Mouse (Mus musculus) mesoderm, embryonic 11.5 days (tissue): ENCODE measurements at regions not wholly inside any gene's neighbourhood (a gene's known extent, or its start where the extent isn't known, plus 50 kb on each side); places are given as distances from the start of the nearest gene placed in this dataset.
"Not testable (repeated sequence)": the region's sequence is repeated elsewhere in the genome, so short reads cannot be mapped to it uniquely, and the experiment has no call there.

Experiments used
- DNase-seq: peaks from one replicate; pipeline ENCODE4 v3.0.0-alpha.2; 2012; ENCODE audit warnings: low read depth, low spot score

DNA sequence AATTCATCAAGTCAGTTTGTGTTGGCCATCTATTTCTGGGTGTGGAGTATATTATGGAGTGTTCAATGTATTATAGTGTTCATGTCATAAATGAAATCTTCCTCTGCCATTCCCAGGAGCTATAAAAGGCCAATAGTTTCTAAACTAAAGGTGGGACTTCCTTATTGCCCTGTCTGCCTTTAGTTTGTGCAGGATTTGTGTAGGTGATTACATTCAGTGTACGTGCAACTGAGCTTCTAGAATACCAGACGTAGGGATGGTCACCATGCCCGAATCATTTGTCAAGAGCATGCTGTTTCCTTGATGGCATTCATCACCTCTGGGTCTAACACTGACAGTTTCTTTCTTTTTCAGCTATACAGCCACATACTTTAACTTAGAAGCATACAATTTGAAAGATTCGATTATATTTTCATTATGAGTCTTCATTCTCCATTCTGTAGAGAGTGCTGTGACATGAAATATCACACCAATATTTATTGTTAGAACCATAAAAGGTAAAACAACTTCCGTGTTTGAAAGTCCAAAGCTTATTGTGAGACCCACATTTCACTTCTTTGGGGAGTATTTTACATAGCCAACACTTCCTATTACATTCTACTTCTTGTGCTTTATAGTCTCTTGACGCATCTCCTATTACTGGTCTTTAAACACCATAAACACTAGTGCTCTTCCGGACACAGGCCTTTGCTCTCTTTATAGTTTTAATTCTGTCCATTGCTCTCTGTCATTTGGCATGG is 494.1 kb upstream of the Klf6 start:
- no peak for DNase-seq

DNA sequence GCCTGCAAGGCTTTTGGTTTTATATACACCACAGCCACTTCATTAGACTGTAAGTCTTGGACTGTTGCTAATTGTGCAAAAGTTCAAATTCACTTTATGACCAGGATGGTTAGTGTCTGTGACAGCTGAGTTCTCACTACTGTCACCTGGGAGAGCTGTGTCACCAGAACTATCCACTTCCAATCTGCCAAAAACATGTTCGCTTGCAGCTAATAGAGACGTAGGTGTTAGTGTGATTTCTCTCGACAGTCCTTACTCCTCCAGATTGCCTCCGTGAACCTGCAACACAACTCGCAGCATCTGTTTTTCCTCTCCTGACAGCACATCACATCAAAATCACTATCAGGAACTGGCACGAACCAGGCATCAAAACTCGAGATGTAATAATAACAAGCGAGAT is 491.3 kb upstream of the Klf6 start:
- DNase-seq, result no peak

DNA sequence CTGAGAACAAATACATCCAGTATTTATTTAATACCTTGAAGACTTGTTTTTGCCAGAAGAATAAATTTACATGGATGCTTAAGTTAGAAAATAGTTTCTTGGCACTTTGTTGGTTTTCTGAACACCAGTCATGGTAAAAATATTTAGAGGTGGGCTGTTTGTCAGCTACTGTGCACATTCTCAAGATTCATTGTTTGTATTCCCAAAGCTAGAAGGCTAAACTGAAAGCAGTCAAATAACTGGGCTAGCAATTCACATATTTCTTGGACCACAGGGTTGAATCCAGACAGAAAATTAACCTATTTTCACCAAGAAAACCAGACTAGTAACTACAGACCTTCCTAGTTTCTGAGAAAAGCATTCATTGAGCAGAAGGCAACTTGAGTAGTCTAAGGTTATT is 488.1 kb upstream of the Klf6 start:
- no peak for DNase-seq

DNA sequence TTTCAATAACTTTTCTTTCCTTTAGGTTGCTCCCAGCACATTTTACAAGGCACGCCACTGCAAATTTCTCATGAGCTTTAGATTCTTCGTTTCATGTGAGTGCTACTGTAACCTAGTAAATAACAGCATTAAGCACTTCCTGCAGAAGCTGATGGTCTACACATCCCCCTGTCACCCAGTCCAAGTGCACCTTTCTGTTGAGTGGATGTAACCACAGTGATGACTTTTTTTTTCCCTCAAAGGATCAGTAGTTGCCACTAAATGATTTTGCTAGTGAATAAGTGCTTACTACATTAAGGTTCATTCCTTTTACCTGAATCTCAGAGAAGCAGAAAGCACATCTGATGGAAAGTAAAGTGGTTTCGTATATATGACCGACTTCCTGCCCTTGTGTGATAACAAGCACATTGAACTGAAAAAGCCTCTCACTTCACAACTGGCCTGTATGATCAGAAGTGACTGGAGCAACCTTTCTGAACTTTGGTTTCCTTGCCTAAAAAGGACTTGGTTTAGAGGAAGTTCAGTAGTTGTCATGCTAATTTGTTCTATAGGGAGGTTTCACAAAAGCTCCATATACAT is 453.0 kb upstream of the Klf6 start:
- DNase-seq, result no peak

DNA sequence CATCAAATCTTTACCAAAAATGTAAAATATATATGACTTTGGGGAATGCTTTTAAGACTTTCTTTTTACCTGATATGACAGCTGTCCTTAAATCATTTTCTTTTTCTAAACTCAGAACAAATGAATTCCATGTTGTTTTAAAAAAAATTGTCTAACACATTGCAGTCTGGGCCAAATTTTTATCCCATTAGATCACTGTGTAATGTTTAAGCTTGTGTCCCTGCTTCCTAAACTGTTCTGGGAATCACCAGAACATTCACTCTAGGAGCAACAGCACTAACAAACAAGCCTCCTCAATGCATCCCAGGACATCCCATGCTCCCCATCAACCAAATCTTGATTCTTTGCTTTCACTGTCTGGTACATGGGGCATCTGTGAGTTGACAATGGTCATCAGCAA is 449.2 kb upstream of the Klf6 start:
- DNase-seq, result no peak

DNA sequence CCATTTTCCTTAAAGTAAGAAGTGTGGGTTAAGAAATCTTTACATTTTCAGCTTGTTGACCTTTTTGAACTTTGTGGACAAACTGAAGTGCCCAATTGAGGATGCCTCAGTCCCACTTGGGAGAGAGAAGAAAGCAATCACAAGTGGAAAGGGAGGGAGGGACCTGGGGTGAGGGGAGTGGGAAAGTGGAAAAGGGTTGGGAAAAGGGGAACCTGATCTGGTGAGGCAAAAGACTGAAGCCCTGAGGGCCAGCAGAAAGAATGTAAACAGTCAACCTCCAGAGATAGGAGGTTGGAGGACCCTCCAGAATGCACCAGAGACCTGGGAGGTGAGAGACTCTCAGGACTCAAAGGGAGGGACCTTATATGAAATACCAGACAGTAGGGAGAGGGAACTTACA is 448.3 kb upstream of the Klf6 start:
- not testable (repeated sequence) for DNase-seq

DNA sequence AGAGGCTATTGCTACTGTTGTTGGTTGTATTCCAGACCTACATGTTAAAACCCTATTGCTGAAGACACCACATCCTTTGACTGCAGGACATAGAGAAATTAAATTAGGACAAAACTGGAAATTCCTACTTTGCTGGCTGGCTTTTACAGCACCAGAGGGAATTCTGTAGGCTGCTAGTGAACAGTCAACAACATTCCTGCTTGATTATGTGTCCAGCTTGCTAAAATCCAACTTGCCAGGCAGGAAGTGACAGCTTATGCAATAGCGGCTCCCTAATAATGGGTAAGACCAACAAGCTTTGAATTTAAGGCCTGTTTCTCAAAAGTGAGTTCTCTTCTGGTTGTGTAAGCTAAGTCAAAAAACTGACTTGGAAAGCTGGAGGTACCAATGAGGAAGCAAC is 437.2 kb upstream of the Klf6 start:
- no peak for DNase-seq

DNA sequence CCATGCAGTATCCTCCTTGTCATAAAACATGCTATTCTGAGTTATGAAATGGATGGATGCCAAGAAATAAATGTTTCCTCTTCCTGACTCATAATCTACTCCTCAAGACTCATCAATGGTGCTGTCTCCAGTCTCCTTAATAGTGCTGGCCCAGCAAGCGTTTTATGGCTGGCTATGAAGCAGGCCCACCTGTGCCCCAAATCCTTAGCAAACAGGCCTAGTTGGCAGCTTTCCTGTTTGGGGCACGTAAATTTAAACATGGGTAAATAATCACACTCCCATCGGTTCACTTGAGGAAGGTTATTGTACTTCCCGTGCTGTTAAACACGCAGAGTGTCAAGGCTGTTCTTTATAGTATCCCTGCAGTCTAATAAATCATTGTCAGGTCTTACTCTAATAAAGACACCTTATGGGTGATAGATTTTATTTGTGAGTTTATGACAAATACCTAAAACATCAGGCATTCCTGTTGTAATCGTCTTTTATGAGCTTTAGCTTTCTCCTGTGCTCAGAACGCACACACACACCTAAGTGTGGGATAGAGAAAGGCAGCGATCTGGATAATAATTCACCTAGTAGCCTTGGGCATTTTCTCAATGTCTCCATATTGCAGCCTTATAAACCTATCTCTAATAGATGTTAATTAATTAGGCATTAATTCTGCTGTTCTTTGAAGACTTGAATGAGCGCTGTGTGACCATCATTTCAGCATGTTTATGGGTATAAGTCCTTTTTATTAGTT is 435.6 kb upstream of the Klf6 start:
- no peak for DNase-seq

DNA sequence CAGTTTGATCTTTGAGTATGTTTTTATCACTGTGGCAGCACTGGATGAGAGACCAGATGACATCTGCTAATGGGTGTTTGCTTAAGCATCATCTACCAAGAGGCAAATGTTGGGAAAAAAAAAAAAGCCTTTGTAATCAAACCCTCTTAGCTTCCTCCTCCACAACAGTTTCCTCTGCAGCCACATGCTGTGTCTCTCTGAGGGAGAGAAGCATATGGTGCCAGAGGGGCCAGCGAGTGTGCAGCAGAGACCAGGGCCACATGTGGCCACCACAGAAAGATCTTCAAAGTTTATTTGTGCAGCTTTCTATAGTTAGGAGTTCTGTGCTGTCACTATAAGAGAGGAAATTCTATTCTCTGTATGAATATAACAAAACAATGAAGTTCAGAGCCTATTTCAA is 427.6 kb upstream of the Klf6 start:
- peak; percentile 28 for DNase-seq

DNA sequence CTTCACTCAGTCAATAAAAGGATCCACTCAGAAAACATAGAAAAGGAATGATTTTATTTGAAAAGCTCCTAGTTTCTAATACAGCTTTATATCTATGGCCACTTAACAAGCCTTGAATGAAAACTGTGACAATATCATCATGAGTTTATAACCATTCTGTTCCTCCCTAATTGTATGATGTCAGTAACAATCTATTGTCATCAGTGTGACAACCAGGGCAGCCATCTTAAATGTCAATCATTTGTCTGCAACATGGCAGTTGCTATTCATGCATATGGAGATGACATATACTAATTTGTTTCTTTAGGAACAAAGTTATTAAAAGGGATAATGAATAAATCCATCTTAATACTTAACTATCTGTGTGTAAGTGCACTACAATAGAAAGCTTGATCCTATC is 426.2 kb upstream of the Klf6 start:
- no peak for DNase-seq

DNA sequence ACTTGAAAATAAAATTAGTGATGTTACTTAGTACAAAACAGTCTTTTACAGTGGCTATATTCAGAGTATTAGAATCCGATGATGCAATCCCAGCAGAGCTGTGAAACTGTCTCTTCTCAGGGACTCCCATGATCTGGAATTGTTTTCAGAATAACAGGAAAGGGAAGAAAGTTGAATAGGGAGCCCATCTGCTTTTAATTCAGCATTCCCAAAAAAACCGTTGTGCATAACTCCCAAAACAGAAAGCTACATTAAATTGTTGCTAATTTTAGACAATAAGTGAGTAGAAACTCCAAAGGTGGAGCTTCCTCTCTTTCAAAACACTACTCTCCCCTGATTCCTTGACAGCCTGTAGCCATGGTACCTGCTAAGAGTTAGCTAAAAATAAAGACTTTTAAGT is 425.1 kb upstream of the Klf6 start:
- no peak for DNase-seq

DNA sequence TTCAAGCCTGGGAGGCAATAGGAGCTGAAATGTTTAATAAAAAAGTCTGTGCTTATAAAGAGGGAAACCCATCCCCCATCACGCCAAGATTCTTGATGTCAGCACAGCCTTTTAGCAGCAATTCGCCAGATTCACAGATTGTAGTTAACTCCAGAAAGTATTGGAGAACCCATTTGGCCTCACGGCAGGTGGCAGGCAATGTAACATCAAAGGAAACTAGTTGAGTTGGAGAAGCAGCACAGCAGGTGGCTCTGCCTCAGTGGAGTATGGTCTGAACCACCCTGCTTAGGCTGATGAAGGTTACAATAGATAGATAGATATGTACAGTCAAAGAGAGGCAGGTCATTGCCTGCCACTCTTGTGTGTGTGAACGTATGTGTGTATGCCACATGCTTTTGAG is 420.8 kb upstream of the Klf6 start:
- no peak for DNase-seq

DNA sequence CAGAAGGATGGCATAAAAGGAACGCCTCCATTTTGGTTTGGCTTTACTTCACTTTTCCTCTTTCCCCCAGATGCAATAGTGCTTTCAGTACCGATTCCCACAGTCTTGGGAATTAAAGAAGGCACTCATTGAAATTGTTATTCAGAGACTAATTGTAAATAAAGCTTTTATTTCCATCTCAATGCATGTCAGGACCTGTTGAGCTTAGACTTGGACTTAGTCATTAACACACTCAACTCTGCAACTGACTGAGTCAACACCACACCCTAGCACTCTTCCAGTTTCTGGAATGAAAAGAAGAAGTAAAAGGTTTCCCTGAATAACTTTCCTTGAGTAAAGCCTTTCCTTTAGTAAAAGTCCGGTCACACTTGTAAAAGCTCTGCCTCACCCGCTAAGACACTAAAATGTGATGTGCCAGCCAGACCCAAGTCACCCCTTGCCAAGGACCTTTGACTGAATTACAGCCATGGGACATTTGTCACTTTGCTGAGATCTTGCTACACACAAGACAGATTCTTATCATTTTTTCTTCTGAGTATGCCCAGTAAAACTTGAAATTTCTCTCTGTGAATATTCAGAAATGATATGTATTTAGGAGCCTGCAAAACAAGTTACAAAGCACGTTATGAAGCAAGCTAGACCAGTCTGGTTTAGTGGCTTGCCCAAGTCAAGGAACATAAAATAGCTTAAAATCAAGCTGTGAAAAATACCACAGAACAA is 416.4 kb upstream of the Klf6 start:
- DNase-seq, result no peak

DNA sequence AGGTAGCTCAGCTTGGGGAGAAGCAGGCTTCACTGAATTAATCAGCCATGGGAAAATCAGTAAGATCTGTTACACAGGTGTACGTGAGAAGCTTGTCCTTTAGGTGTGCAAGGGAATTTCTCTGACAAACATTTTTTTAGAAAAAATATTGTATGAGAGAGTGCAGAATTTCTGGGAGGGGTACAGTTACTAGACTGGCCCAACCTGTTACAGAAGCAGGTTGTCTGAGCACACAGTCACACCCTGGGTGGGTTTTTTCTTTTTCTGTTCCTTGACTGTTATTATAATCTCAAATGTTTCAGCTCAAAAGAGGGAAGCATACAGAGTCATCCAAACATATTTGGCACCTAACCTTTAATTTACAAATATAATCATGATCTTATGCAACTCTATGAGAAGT is 412.7 kb upstream of the Klf6 start:
- no peak for DNase-seq

DNA sequence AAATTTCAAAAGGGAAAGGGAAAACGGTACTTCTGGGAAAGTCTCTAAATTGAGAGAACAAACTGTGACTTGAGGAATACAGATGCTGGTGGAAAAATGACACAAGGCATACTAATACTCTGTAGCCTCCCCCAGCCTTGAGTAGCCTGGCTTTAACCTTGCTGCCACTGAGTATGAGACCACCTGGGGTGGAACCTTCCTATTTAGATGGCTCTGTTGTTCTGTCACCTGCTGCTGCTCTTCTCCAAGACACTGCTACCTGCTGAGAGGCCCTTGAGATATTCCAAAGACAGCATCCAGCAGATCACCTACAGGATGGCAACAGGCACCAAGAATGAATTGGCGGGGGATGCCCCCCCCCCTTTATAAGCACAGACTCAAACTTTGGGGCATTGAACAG is 380.5 kb upstream of the Klf6 start:
- no peak for DNase-seq

DNA sequence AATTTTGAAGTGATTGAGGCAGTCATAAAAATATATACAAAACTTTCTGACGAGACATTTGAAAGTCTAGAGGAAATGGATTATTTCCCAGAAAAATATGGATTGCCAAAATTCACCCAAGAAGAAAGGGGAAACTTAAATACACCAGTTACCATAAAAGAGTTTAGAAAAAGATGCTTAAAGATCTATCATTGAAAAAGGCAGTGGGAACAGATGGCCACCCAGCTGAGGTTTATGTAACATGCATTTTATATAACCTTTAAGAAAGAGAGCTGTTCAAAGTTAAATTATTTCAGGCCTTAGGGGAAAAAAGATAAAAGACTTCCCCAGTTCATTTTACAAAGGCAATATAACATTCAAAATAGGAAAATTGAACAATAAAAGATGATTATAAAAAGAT is 369.0 kb upstream of the Klf6 start:
- no peak for DNase-seq

DNA sequence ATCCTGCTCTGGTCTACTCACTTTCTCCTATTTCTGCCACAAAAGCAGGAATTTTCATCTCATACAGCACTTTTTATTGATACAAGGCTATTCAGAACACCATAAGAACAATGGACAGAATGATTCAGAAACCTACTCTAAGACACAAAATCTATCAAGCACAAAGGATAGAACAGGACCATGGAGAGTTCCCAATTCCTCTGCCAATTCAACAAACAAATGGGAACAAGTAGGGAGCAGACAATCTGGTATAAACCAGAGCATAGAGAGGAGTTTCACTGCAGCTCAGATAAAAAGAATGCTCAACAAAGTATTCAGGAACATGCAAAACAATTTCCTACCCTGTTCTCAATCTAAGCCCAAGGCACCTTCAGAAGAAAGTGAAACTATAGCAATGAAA is 363.7 kb upstream of the Klf6 start:
- peak; percentile 31 for DNase-seq

DNA sequence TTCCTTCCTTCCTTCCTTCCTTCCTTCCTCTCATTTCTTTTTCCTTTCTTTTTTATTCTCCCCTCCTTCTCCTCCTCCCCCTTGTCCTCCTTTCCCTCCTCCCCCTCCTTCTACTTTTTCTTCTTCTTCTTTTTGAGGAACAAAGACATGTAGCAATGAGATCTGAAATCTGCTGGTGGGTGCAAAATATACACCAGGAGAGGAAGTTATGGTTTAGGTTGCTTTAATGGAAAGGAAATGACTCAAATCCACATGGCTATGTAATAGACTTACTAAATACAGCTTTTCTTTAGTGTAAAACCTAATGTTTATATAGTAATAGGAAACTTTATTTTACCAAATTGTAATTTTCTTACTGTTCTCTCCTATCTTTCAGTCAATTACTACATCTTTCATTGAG is 349.5 kb upstream of the Klf6 start:
- DNase-seq, result no peak

DNA sequence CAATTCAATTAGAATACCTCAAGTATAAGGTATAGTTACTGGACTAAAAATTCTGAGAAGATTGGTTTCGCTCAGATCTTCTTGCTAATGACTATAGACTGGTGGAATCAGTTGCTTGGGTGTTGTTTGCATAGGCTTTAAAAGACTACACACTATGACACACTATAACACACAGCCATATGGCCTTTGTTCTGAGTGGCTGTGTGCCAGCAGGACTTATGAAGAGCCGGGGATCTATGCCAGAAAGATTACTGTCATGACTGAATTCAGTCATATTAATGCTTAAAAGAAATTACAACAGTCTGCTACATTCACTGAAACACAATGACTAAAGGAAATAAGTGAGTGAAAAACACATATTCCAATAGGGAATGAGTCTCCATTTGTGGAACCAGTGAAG is 345.7 kb upstream of the Klf6 start:
- no peak for DNase-seq

DNA sequence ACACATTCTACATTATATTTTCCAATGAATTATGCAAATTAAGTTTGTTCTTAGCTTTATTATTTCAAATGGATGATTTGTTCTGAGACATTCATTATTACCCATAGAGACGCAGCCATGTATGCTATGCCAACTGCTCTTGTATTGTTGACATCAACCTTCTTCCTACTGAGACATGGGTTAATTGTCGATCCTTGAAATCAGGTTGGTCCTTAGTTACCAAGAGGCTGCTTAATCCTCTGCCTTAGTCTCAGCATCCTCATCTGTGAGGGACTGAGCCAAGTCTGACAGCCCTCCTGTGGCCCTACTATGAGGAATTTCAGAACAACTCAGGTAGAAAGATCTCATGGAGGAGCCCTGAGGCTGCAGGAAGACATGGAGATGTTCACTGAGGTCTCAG is 345.2 kb upstream of the Klf6 start:
- no peak for DNase-seq

DNA sequence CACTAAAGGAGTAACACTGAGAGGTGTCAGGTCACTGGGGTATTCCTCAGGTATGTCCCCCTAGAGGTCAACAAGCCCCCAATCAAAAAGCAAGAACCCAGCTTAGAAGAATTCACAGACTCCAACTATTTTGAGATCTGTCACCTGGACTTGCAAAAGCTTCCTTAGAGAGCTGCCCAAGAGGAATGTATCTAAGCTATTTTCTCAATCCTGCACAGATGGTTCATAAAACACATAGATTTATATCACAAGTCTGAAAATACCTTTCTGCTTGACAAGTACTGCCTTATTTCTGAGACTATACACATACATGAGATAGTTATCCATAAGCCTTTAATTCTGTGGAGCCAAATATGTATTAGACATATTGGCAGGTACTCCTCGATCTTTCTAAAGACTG is 342.1 kb upstream of the Klf6 start:
- no peak for DNase-seq

DNA sequence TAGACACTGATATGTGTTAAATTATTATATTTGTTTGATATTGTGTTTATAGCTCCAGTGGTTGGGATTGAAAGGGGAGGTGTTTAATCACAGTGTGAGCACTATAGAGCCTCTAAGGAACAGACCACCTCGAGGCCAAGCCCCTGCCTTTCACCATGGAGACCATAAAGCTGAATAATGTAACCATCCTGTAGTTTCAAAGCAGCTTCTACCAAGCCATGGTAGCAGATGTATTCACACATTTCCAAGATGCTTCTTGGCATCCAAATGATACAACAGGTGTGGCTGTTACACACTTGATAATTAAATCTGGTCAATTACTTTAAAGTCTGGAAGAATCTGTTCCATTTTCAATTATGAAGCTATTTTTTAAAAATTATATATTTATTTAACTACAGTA is 341.7 kb upstream of the Klf6 start:
- DNase-seq, result no peak

DNA sequence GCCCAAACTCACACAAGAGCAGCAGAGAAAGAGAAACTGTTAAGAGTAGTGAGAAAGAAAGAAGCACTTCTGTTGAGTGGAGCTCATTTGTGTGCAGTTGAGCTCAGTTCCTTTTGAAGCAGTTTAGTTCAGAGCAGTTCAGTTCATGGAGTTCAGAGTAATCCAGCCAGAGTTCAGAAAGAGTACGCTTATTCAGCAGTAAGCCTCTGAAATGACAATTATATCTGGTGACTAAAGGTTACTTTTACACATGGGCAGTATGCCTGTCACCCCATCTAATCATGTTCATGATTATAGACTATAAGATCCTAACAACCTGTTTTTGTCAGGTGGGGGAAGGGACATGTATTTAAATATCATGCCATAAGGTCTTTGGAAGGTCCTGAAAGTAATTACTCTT is 333.9 kb upstream of the Klf6 start:
- no peak for DNase-seq
